Comparison of ENCODE assay signal across 44 mouse cellular contexts in the genomic region with DNA sequence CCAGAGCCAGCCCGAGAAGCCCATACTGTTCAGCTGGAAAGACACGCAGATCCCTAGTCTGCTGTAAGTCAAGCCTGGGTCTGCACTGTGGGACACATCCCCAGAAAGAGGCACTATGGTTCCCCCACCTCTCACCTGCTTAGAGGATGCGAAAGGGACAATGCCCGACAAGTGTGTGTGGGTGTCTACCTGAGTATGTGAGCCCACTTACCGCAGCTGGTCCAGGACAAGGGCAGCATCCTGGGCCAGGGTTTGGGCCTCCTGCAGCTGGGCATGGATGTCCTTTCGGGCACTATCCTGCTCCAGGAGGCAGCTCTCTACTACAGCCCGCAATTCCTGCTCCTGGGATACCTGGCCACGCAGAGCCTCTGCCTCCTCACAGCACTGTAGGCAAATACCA. TPM values are rescaled to one million over a fixed set of nuclear protein-coding genes. Genes with fewer than 3 reads are reported as not detected.
"Had no signal": no experiment of that assay in that cellular context is flagged by ENCODE, and none has a peak within 500 bp of the region (broad histone marks: within the 10 kb centered on the region; RNA-seq: fewer than 3 reads in every experiment).

No protein-coding gene starts in this region.

- H3K4me3 ChIP-seq: limb, embryonic 10.5 days; limb, embryonic 12.5 days; limb, embryonic 13.5 days; limb, embryonic 15.5 days; liver, embryonic 12.5 days; liver, embryonic 13.5 days; liver, embryonic 15.5 days; lung, embryonic 15.5 days; megakaryocyte, embryonic 14.5 days; midbrain, embryonic 10.5 days; midbrain, embryonic 12.5 days; midbrain, embryonic 13.5 days; midbrain, embryonic 15.5 days; neural tube, embryonic 12.5 days had no signal

- H3K4me2 ChIP-seq: limb, embryonic 12.5 days; limb, embryonic 13.5 days; limb, embryonic 15.5 days; liver, embryonic 11.5 days; liver, embryonic 12.5 days; liver, embryonic 13.5 days; liver, embryonic 15.5 days; lung, embryonic 14.5 days; lung, embryonic 15.5 days; midbrain, embryonic 11.5 days; midbrain, embryonic 12.5 days; midbrain, embryonic 13.5 days; midbrain, embryonic 15.5 days; neural tube, embryonic 12.5 days had no signal

- H3K27me3 ChIP-seq: limb, embryonic 12.5 days; limb, embryonic 13.5 days; limb, embryonic 15.5 days; liver, embryonic 12.5 days; liver, embryonic 13.5 days; liver, embryonic 15.5 days; lung, embryonic 15.5 days; megakaryocyte, embryonic 14.5 days; midbrain, embryonic 12.5 days; midbrain, embryonic 13.5 days; midbrain, embryonic 15.5 days; neural tube, embryonic 12.5 days had no signal

- DNase-seq: left cerebral cortex, postnatal 4 days; liver; liver, embryonic 13.5 days; liver, postnatal 0 days; lung, adult 18-20 months; lung, adult 2 months; lung, embryonic 14.5 days; lung, postnatal 10 days; lung, postnatal 14 days; lung, postnatal 36 days; lung, postnatal 4 days; midbrain, embryonic 14.5 days had no signal

RNA-seq across cellular contexts. Expression of gene Sept12, which starts 54.8 kb away (rescaled TPM):
- total RNA-seq: left cerebral cortex, adult 8-10 months; left cerebral cortex, postnatal 10 days; left cerebral cortex, postnatal 14 days; left cerebral cortex, postnatal 25 days; left cerebral cortex, postnatal 36 days; left cerebral cortex, postnatal 4 days; liver, adult 2 months; megakaryocyte progenitor cell, adult 5-6 weeks; megakaryocyte, adult 5-6 weeks; megakaryocyte-erythroid progenitor cell, adult 5-6 weeks; midbrain, postnatal 0 days; monocyte, adult 5-6 weeks had no signal
- polyA plus RNA-seq: limb, embryonic 10.5 days; limb, embryonic 11.5 days; limb, embryonic 13.5 days; limb, embryonic 15.5 days; liver, adult 2 months; liver, embryonic 11.5 days; liver, embryonic 12.5 days; liver, embryonic 13.5 days; liver, embryonic 15.5 days; liver, embryonic 16.5 days; liver, postnatal 0 days; lung, adult 2 months; lung, embryonic 16.5 days; macrophage; midbrain, embryonic 10.5 days; midbrain, embryonic 11.5 days; midbrain, embryonic 12.5 days; midbrain, embryonic 13.5 days; midbrain, embryonic 14.5 days; midbrain, embryonic 15.5 days; midbrain, embryonic 16.5 days; midbrain, postnatal 0 days; neural tube, embryonic 11.5 days; neural tube, embryonic 12.5 days had no signal
